Mouse (Mus musculus) thymus, postnatal 10 days (tissue): Measurements from ENCODE around the gene Ccm2l.

ENCODE experiments used
- DNase-seq, 2 experiments: peaks; one replicate each; pipeline ENCODE4 v3.0.0; 2021; ENCODE audit warnings: low spot score in 2 of 2

The Ccm2l gene

GRCm38 (mm10) chr2:153089316-153089715 is 23.6 kb downstream of the Ccm2l start:
- no peak for DNase-seq

GRCm38 (mm10) chr2:153090551-153091165 is 24.9 kb downstream of the Ccm2l start:
- no peak for DNase-seq

- DNase-seq = no peak
These were observed 41.5 kb downstream of the Ccm2l start for GRCm38 (mm10) chr2:153107046-153107766.

GRCm38 (mm10) chr2:153107802-153108201 is 42.0 kb downstream of the Ccm2l start:
- DNase-seq = no peak

- DNase-seq = no peak
These were observed 42.8 kb downstream of the Ccm2l start, which contains the start of gene Hck for GRCm38 (mm10) chr2:153108313-153109264. TSS of gene Hck (plus strand) at chr2:153108468.

- DNase-seq = no peak
These were observed 43.8 kb downstream of the Ccm2l start for GRCm38 (mm10) chr2:153109596-153109995.

GRCm38 (mm10) chr2:153111298-153111697 is 45.5 kb downstream of the Ccm2l start:
- DNase-seq = no peak

GRCm38 (mm10) chr2:153115679-153116081 is 49.9 kb downstream of the Ccm2l start:
- DNase-seq = no peak

GRCm38 (mm10) chr2:153117051-153117486 is 51.3 kb downstream of the Ccm2l start:
- DNase-seq = peak in 1 of 2 experiments; percentile 24

GRCm38 (mm10) chr2:153119488-153119887 is 53.7 kb downstream of the Ccm2l start:
- no peak for DNase-seq

GRCm38 (mm10) chr2:153120126-153120525 is 54.4 kb downstream of the Ccm2l start:
- no peak for DNase-seq

GRCm38 (mm10) chr2:153121821-153122615 is 56.3 kb downstream of the Ccm2l start:
- DNase-seq = no peak

- no peak for DNase-seq
These were observed 56.9 kb downstream of the Ccm2l start for GRCm38 (mm10) chr2:153122701-153123100.

GRCm38 (mm10) chr2:153125875-153126274 is 60.1 kb downstream of the Ccm2l start:
- DNase-seq = no peak

GRCm38 (mm10) chr2:153131019-153131418 is 65.3 kb downstream of the Ccm2l start:
- peak in 1 of 2 experiments; percentile 23 for DNase-seq
